Mouse (Mus musculus) liver, embryonic 14.5 days (tissue): Measurements from ENCODE around the gene Kif26b. TPM values are rescaled to one million over a fixed set of nuclear protein-coding genes. Genes with fewer than 3 reads are reported as not detected.

Experiments
- ATAC-seq: fragments of 200-750 bp; cut with Nextera tagmentation; 2 replicates; pipeline ENCODE4 v1.8.0; 2017; ENCODE audit warnings: moderate number of reproducible peaks, mild to moderate bottlenecking, moderate library complexity; ENCODE audit not compliant: insufficient read depth
- DNase-seq, 3 experiments: peaks; one replicate each; pipeline ENCODE4 v3.0.0-alpha.2; 2012 to 2013; ENCODE audit warnings: low read depth in 3 of 3, low spot score in 3 of 3
- H3K27ac ChIP-seq: fragments of 300-500 bp; sonication (generic); 2 replicates; pipeline ENCODE4 v1.5.1; 2014; ENCODE audit warnings: moderate library complexity, mild to moderate bottlenecking, control low read depth, inconsistent platforms
- H3K27me3 ChIP-seq: fragments of 300-500 bp; sonication (generic); 2 replicates; pipeline ENCODE4 v1.6.1; 2014; ENCODE audit warnings: mild to moderate bottlenecking, low read length, moderate library complexity; ENCODE audit not compliant: control insufficient read depth, insufficient read depth
- H3K36me3 ChIP-seq: fragments of 300-500 bp; sonication (generic); replicated peaks from 2 replicates; pipeline ENCODE4 v1.6.1; 2014; ENCODE audit warnings: low read depth; ENCODE audit not compliant: control insufficient read depth, insufficient read depth
- H3K4me1 ChIP-seq, 2 experiments: fragments of 200-500 bp in 1 of 2; fragments of 300-500 bp in 1 of 2; sonication (generic) in 1 of 2; replicated peaks; 2 replicates each; pipeline ENCODE4 v1.6.1; 2012 to 2014; ENCODE audit warnings: antibody characterized with exemption in 1 of 2, inconsistent platforms in 1 of 2, low read length in 1 of 2; ENCODE audit not compliant: control insufficient read depth in 2 of 2, insufficient read depth in 2 of 2
- H3K4me2 ChIP-seq: fragments of 300-500 bp; sonication (generic); 2 replicates; pipeline ENCODE4 v1.6.1; 2014; ENCODE audit warnings: low read depth, mild to moderate bottlenecking, control low read depth, moderate library complexity
- H3K4me3 ChIP-seq, 2 experiments: fragments of 200-500 bp in 1 of 2; fragments of 300-500 bp in 1 of 2; sonication (generic) in 1 of 2; 2 replicates each; pipeline ENCODE4 v1.5.1; 2012 to 2014; ENCODE audit warnings: low read depth in 2 of 2, low read length in 2 of 2, mild to moderate bottlenecking in 2 of 2, control low read depth in 1 of 2, inconsistent platforms in 1 of 2, moderate library complexity in 1 of 2; ENCODE audit not compliant: insufficient read depth in 1 of 2
- H3K9ac ChIP-seq: fragments of 300-500 bp; sonication (generic); replicated peaks from 2 replicates; pipeline ENCODE4 v1.6.1; 2014; ENCODE audit warnings: mild to moderate bottlenecking, control low read depth, moderate library complexity
- H3K9me3 ChIP-seq: fragments of 300-500 bp; sonication (generic); 2 replicates; pipeline ENCODE4 v1.6.1; 2016; ENCODE audit warnings: low read length, mixed read lengths; ENCODE audit not compliant: control insufficient read depth
- CTCF ChIP-seq: IDR thresholded peaks from 2 replicates; pipeline ENCODE4 v1.5.1; 2016; ENCODE audit warnings: antibody characterized with exemption, low read depth, control low read depth
- EP300 ChIP-seq: IDR thresholded peaks from 2 replicates; pipeline ENCODE4 v1.6.1; 2016; ENCODE audit warnings: antibody characterized with exemption, low read depth
- WGBS: fragments of 180-500 bp; shearing (Covaris S2); extraction: QIAGEN DNeasy Blood & Tissue Kit; methylation state at CpG from one replicate; pipeline ENCODE4 v1.1.7; 2014; ENCODE audit not compliant: insufficient replicate concordance; 5-methylcytosine and 5-hydroxymethylcytosine counted together
- polyA plus RNA-seq, 2 experiments: library from polyadenylated mRNA; depleted of rRNA in 1 of 2; stranded (reverse) in 1 of 2; unstranded in 1 of 2; fragments of >200 nt; fragmentation: Nextera tagmentation in 1 of 2; extraction: Ambion mirVana in 1 of 2; gene quantifications; 2 replicates each; pipeline versions ENCODE4 v1.2.1 to v1.2.3; 2012 to 2014

Kif26b gene
- polyA plus RNA-seq, 2 experiments: 0.01 to 0.07 TPM

- no peak overlapping the region for H3K4me3 ChIP-seq
- no peak overlapping the region for H3K4me2 ChIP-seq
- H3K27me3 ChIP-seq: no peaks in the 10 kb centered on the region
- no peaks in the 10 kb centered on the region for H3K9me3 ChIP-seq
- H3K36me3 ChIP-seq: no peaks in the 10 kb centered on the region
- H3K27ac ChIP-seq: no peak overlapping the region
- TF ChIP-seq EP300: no peak
- TF ChIP-seq CTCF: no peak
- no peak overlapping the region for H3K9ac ChIP-seq
- WGBS: 65% methylated on average over 13 of the region's 13 CpGs
- no peak for DNase-seq
- no peak for ATAC-seq
- 0 out of 4 replicates have a peak, but pooled peaks cover 0 to 2% of the 10 kb centered on the region in 2 experiments for H3K4me1 ChIP-seq
Observed at GRCm38 (mm10) chr1:178747279-178748221, 218.6 kb downstream of the Kif26b start.

GRCm38 (mm10) chr1:178748222-178748600 lies 219.3 kb downstream of the Kif26b start:
- ATAC-seq (no peak), DNase-seq (no peak)
- Histone ChIP-seq H3K4me3 (no peak overlapping the region), H3K9me3 (no peaks in the 10 kb centered on the region), H3K36me3 (no peaks in the 10 kb centered on the region), H3K4me2 (no peak overlapping the region), H3K27ac (no peak overlapping the region), H3K9ac (no peak overlapping the region), H3K4me1 (0 out of 4 replicates have a peak, but pooled peaks cover 0 to 2% of the 10 kb centered on the region in 2 experiments), H3K27me3 (no peaks in the 10 kb centered on the region)
- 65% methylated on average over 7 of the region's 7 CpGs for WGBS
- TF ChIP-seq EP300 (no peak), CTCF (no peak)

- Histone ChIP-seq H3K36me3 (no peaks in the 10 kb centered on the region), H3K9ac (no peak overlapping the region), H3K4me2 (no peak overlapping the region), H3K4me3 (no peak overlapping the region), H3K4me1 (0 out of 4 replicates have a peak, but pooled peaks cover 0 to 2% of the 10 kb centered on the region in 2 experiments), H3K27ac (no peak overlapping the region), H3K9me3 (no peaks in the 10 kb centered on the region), H3K27me3 (no peaks in the 10 kb centered on the region)
- no peak for ATAC-seq
- no peak for DNase-seq
- TF ChIP-seq EP300 (no peak), CTCF (peak; percentile 40)
- 46% methylated on average over 1 of the region's 1 CpGs for WGBS
Observed at GRCm38 (mm10) chr1:178748617-178749016, 219.7 kb downstream of the Kif26b start.

- no peaks in the 10 kb centered on the region for H3K27me3 ChIP-seq
- H3K4me3 ChIP-seq: no peak overlapping the region
- H3K9ac ChIP-seq: no peak overlapping the region
- H3K4me2 ChIP-seq: no peak overlapping the region
- no peak for ATAC-seq
- WGBS: 66% methylated on average over 9 of the region's 9 CpGs
- TF ChIP-seq EP300 (no peak), CTCF (no peak)
- no peaks in the 10 kb centered on the region for H3K9me3 ChIP-seq
- no peaks in the 10 kb centered on the region for H3K4me1 ChIP-seq
- no peak overlapping the region for H3K27ac ChIP-seq
- DNase-seq: no peak
- H3K36me3 ChIP-seq: no peaks in the 10 kb centered on the region
Observed at GRCm38 (mm10) chr1:178749786-178750185, 220.9 kb downstream of the Kif26b start.

GRCm38 (mm10) chr1:178758441-178758840 lies 229.5 kb downstream of the Kif26b start:
- DNase-seq: no peak
- no peaks in the 10 kb centered on the region for H3K27me3 ChIP-seq
- no peak overlapping the region for H3K4me2 ChIP-seq
- no peak for ATAC-seq
- no peaks in the 10 kb centered on the region for H3K9me3 ChIP-seq
- 45% methylated on average over 3 of the region's 3 CpGs for WGBS
- no peaks in the 10 kb centered on the region for H3K36me3 ChIP-seq
- no peak overlapping the region for H3K9ac ChIP-seq
- no peak overlapping the region for H3K4me3 ChIP-seq
- no peak for TF ChIP-seq EP300
- no peak for TF ChIP-seq CTCF
- no peaks in the 10 kb centered on the region for H3K4me1 ChIP-seq
- H3K27ac ChIP-seq: no peak overlapping the region
